Mouse (Mus musculus) hindbrain, embryonic 15.5 days (tissue): Measurements from ENCODE around the gene Fdxacb1. TPM values are rescaled to one million over a fixed set of nuclear protein-coding genes. Genes with fewer than 3 reads are reported as not detected.

Source experiments
- ATAC-seq: fragments of 200-750 bp; cut with Nextera tagmentation; 2 replicates; pipeline ENCODE4 v1.8.0; 2017; ENCODE audit warnings: low read depth, moderate number of reproducible peaks, moderate TSS enrichment; ENCODE audit not compliant: low FRiP score
- H3K27ac ChIP-seq: fragments of 300-500 bp; sonication (generic); replicated peaks from 2 replicates; pipeline ENCODE4 v1.5.1; 2015; ENCODE audit warnings: mild to moderate bottlenecking, inconsistent platforms
- H3K27me3 ChIP-seq: fragments of 300-500 bp; sonication (generic); 2 replicates; pipeline ENCODE4 v1.6.1; 2015; ENCODE audit warnings: control low read depth, inconsistent platforms
- H3K36me3 ChIP-seq: fragments of 300-500 bp; sonication (generic); 2 replicates; pipeline ENCODE4 v1.6.1; 2015; ENCODE audit warnings: control low read depth, inconsistent platforms
- H3K4me1 ChIP-seq: fragments of 300-500 bp; sonication (generic); replicated peaks from 2 replicates; pipeline ENCODE4 v1.6.1; 2015; ENCODE audit warnings: control low read depth, inconsistent platforms
- H3K4me2 ChIP-seq: fragments of 300-500 bp; sonication (generic); 2 replicates; pipeline ENCODE4 v1.6.1; 2015; ENCODE audit warnings: moderate library complexity, mild to moderate bottlenecking, inconsistent platforms
- H3K4me3 ChIP-seq: fragments of 300-500 bp; sonication (generic); 2 replicates; pipeline ENCODE4 v1.5.1; 2015; ENCODE audit warnings: mild to moderate bottlenecking, inconsistent platforms
- H3K9ac ChIP-seq: fragments of 300-500 bp; sonication (generic); 2 replicates; pipeline ENCODE4 v1.6.1; 2015; ENCODE audit warnings: inconsistent platforms
- H3K9me3 ChIP-seq: fragments of 300-500 bp; sonication (generic); 2 replicates; pipeline ENCODE4 v1.6.1; 2016; ENCODE audit warnings: control low read depth, inconsistent platforms
- WGBS: fragments of 180-500 bp; shearing (Covaris S2); methylation state at CpG from one replicate; pipeline ENCODE4 v1.1.7; 2015; 5-methylcytosine and 5-hydroxymethylcytosine counted together
- polyA plus RNA-seq: library from polyadenylated mRNA; unstranded; fragments of >200 nt; fragmentation: Nextera tagmentation; extraction: Ambion mirVana; gene quantifications from 2 replicates; pipeline ENCODE4 v1.2.1, GENCODE M21; 2015

The Fdxacb1 gene
- 11.1 and 11.3 TPM in 2 replicates for polyA plus RNA-seq

DNA sequence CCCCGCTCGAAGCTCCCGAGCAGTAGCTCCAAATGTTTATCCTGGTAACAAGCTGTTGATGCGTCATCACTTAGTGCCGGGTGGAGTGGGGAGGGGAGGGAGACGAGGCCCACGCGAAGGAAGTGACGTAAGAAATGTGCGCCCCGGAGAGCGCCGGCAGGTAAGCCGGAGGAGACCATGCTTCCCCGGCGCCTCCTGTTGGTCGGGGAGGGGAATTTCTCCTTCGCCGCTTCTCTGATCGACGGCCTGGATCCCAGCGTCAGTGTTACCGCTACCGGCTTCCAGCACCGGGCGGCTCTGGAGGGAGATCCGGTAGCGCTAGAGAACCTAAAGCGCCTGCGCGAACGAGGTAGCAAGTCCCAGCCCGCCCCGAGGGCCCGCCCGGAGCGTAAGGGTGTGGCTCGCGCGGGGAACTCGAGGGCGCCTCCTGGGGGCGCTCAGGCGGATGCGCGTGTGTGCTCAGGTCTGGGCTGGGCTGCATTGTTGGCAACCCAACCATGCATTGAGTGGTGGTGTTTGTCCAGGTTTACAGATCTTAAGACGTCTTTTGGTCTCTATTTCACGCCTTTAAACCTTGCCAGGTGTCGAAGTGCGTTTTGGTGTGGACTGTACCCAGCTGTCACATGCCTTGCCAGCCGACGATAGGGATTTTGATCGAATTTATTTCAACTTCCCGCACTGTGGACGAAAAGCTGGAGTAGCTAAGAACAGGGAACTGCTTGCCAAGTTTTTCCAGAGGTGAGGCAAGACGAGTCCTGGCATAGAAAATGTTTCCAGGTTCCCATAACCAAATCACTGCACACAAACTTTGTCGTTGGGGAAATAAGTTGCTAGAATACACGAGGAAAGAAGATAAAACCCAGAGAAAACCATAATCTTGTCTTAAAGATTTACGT is at the start of gene Fdxacb1:
Gene Fdxacb1, plus strand, starts transcription at position 130 of the 896 bp plus-strand sequence.
- 4% methylated on average over 58 of the region's 59 CpGs for WGBS
- Histone ChIP-seq H3K27ac (peak within 1 kb of the TSS; percentile 93), H3K9me3 (no peaks in the 10 kb centered on the region), H3K4me3 (peak within 1 kb of the TSS; percentile 70), H3K9ac (peak within 1 kb of the TSS; percentile 66), H3K4me1 (peaks cover 23% of the 10 kb centered on the region), H3K36me3 (0 out of 2 replicates have a peak, but pooled peaks cover 2% of the 10 kb centered on the region), H3K4me2 (peak within 1 kb of the TSS; percentile 93), H3K27me3 (no peaks in the 10 kb centered on the region)
- peak; percentile 95 for ATAC-seq

DNA sequence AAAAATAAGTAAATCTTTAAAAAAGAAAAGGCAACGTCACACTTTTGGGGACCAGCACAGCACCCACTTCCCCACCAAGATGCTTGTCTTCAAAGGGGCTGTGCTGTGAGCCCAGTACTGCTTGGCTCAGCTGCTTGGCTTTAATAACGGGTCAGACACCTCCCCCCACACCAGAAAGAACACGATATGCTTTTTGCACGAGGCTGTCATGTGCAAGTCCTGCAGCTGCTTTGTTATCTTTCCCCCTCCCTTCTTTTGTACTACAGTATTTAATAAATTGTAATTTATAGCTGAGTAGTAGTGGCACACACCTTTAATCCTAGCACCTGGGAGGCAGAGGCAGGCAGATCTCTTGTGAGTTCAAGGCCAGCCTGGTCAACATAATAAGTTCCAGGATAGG is 49.2 kb upstream of the Fdxacb1 start:
- ATAC-seq: no peak
- Histone ChIP-seq H3K36me3 (no peaks in the 10 kb centered on the region), H3K27ac (no peak overlapping the region)

GRCm38 (mm10) chr9:50721061-50721460 is 47.0 kb upstream of the Fdxacb1 start:
- H3K9me3 ChIP-seq: no peaks in the 10 kb centered on the region
- H3K27ac ChIP-seq: no peak overlapping the region
- H3K4me2 ChIP-seq: no peak overlapping the region
- ATAC-seq: no peak
- H3K4me3 ChIP-seq: no peak overlapping the region
- H3K4me1 ChIP-seq: peaks cover 42% of the 10 kb centered on the region
- H3K36me3 ChIP-seq: no peaks in the 10 kb centered on the region
- no peak overlapping the region for H3K9ac ChIP-seq
- H3K27me3 ChIP-seq: no peaks in the 10 kb centered on the region
- WGBS: 41% methylated on average over 12 of the region's 12 CpGs

More for the DNA sequence above, 49.2 kb upstream of the Fdxacb1 start:
- peaks cover 20% of the 10 kb centered on the region for H3K4me1 ChIP-seq
- H3K27me3 ChIP-seq: no peaks in the 10 kb centered on the region
- no peak overlapping the region for H3K4me3 ChIP-seq
- H3K9me3 ChIP-seq: no peaks in the 10 kb centered on the region
- WGBS: 84% methylated on average over 4 of the region's 4 CpGs
- H3K9ac ChIP-seq: no peak overlapping the region
- H3K4me2 ChIP-seq: no peak overlapping the region

GRCm38 (mm10) chr9:50722451-50722911 is 45.6 kb upstream of the Fdxacb1 start:
- Histone ChIP-seq H3K4me3 (no peak overlapping the region), H3K4me1 (peaks cover 56% of the 10 kb centered on the region)
- peak; percentile 43; the same call in 1 of the 2 replicates for ATAC-seq

GRCm38 (mm10) chr9:50723406-50723805 is 44.6 kb upstream of the Fdxacb1 start:
- Histone ChIP-seq H3K4me2 (peak overlapping the region; percentile 38), H3K27me3 (no peaks in the 10 kb centered on the region), H3K27ac (peak overlapping the region; percentile 59), H3K9me3 (no peaks in the 10 kb centered on the region), H3K4me1 (peaks cover 59% of the 10 kb centered on the region), H3K36me3 (no peaks in the 10 kb centered on the region), H3K9ac (no peak overlapping the region), H3K4me3 (no peak overlapping the region; the same call in 1 of the 2 replicates)
- no peak for ATAC-seq
- WGBS: 34% methylated on average over 7 of the region's 7 CpGs

More at GRCm38 (mm10) chr9:50722451-50722911, 45.6 kb upstream of the Fdxacb1 start:
- Histone ChIP-seq H3K27me3 (no peaks in the 10 kb centered on the region), H3K27ac (peak overlapping the region; percentile 59), H3K9ac (no peak overlapping the region), H3K4me2 (peak overlapping the region; percentile 38), H3K9me3 (no peaks in the 10 kb centered on the region), H3K36me3 (no peaks in the 10 kb centered on the region)
- 20% methylated on average over 8 of the region's 8 CpGs for WGBS

GRCm38 (mm10) chr9:50724147-50724546 is 43.9 kb upstream of the Fdxacb1 start:
- Histone ChIP-seq H3K9me3 (no peaks in the 10 kb centered on the region), H3K4me2 (peak overlapping the region; percentile 79), H3K36me3 (no peaks in the 10 kb centered on the region), H3K27me3 (no peaks in the 10 kb centered on the region), H3K4me3 (no peak overlapping the region), H3K27ac (peak overlapping the region; percentile 59), H3K4me1 (peaks cover 66% of the 10 kb centered on the region), H3K9ac (no peak overlapping the region)
- WGBS: 74% methylated on average over 2 of the region's 2 CpGs
- ATAC-seq: no peak

DNA sequence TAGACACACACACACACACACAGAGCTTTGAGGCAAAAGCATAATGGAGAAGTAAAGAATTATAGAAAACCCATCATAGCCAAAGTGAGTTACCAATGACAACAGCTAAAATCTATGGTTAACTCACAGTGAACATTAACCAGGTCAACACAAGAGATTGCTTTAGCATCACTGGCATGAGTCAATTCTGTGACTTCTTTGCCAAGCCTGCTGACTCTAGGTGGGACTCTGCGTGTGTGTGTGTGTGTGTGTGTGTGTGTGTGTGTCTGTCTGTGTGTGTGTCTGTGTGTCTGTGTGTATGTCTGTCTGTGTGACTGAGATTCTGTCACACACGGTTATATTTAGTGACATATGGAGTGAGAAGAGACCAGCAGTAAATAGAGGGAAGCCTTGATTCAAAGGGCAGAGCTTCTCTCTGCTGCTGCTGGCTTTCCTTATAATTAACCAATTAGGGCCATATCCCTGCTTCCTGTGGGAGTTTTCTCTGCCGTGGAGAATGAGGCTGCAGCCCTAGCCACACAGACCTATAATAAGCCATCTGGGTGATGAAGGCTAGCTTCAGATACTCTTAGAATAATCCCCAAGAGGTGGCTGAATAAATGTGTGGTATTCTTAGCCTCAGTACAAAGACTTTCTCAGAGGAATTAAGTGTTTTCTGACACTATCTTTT is 43.2 kb upstream of the Fdxacb1 start:
- 31% methylated on average over 3 of the region's 3 CpGs for WGBS
- peak overlapping the region; percentile 79 for H3K4me2 ChIP-seq
- ATAC-seq: no peak
- H3K36me3 ChIP-seq: no peaks in the 10 kb centered on the region
- peak overlapping the region; percentile 43 for H3K27ac ChIP-seq
- no peak overlapping the region for H3K4me3 ChIP-seq
- H3K27me3 ChIP-seq: no peaks in the 10 kb centered on the region
- peaks cover 66% of the 10 kb centered on the region for H3K4me1 ChIP-seq
- no peaks in the 10 kb centered on the region for H3K9me3 ChIP-seq
- H3K9ac ChIP-seq: no peak overlapping the region

DNA sequence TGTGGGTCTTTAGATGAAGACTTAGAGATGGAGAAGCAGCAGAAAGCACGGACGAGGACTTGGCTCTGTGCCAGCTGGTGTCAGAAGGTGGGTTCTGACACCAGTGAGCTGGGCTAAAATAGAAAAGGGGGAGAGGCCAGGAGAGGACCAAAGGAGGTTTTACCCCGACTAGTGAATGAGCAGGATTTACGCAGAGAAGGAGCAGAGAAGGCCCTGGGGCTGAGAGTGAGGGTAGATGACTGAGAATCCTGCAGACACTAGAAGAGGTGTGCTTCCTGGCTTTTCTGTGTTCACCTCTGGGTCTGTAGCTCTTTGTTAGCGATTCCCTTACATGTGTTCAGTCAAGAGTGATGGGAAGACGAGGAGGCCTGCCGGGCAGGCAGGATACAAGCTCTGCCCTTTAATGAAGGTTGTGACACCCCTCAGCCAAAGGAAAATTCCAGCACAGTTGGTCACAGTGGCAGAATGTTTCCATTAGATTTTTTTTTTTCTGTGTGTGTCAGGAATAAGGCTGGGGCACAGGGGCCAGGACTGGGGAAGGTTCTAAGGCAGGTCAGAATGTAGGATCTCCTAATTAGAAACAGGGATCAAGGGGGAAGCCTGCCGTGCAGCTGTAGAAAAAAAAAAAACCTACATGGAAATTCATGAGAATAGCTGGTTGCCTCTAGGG is 42.0 kb upstream of the Fdxacb1 start:
- Histone ChIP-seq H3K9ac (no peak overlapping the region; the same call in 1 of the 2 replicates), H3K4me2 (peak overlapping the region; percentile 79), H3K4me1 (peaks cover 66% of the 10 kb centered on the region), H3K27me3 (no peaks in the 10 kb centered on the region), H3K27ac (peak overlapping the region; percentile 90), H3K4me3 (peak overlapping the region; percentile 61), H3K36me3 (no peaks in the 10 kb centered on the region), H3K9me3 (no peaks in the 10 kb centered on the region)
- WGBS: 22% methylated on average over 8 of the region's 8 CpGs
- no peak for ATAC-seq

DNA sequence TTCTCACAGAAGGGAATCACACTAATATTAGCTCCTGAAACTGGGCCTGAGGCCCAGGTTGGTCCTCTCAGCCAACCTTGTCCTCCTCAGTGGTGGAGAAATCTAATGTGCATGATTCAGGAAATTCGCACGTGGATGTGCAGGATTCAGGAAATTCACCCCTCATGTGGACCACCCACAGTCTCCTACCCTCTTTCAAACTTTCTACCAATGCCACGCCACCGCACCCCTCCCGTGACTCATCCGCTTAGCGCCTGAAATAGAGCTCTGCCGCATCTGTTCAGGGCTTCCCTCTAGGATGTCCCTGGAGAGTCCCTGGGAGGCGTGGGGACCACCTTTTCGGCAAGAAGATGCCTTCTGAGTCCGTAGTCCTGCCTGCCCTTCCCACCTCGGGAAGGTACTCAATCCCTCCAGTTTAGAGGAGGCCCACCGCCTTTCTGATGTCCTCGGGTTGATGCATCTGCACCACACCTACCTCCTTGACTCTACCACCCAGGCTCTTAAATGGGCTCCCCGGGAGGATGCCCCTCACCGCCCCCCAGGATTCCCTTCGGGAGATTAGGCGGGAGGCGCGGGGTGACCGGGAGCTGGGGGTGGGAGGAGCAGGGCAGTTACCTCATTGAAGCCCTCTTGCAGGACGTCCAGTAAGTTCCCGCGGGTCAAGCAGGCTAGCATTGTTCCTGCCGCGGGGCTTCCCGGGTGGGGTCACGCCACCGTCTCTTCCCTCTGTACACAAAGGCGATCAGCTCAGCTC is 40.7 kb upstream of the Fdxacb1 start:
- H3K9me3 ChIP-seq: no peaks in the 10 kb centered on the region
- no peaks in the 10 kb centered on the region for H3K36me3 ChIP-seq
- H3K4me2 ChIP-seq: peak overlapping the region; percentile 79
- no peaks in the 10 kb centered on the region for H3K27me3 ChIP-seq
- WGBS: 1% methylated on average over 30 of the region's 30 CpGs
- H3K4me3 ChIP-seq: peak overlapping the region; percentile 61
- no peak; the same call in 1 of the 2 replicates for ATAC-seq
- peak overlapping the region; percentile 67 for H3K9ac ChIP-seq
- H3K27ac ChIP-seq: peak overlapping the region; percentile 90
- peaks cover 61% of the 10 kb centered on the region for H3K4me1 ChIP-seq

GRCm38 (mm10) chr9:50727925-50728651 is 39.9 kb upstream of the Fdxacb1 start:
- peaks cover 55% of the 10 kb centered on the region for H3K4me1 ChIP-seq
- H3K4me2 ChIP-seq: peak overlapping the region; percentile 79

More at GRCm38 (mm10) chr9:50727925-50728651, 39.9 kb upstream of the Fdxacb1 start:
- peak overlapping the region; percentile 61 for H3K4me3 ChIP-seq
- peak; percentile 97 for ATAC-seq
- H3K27ac ChIP-seq: peak overlapping the region; percentile 90
- H3K9me3 ChIP-seq: no peaks in the 10 kb centered on the region
- under 1% methylated on average over 45 of the region's 45 CpGs for WGBS
- peak overlapping the region; percentile 67 for H3K9ac ChIP-seq
- no peaks in the 10 kb centered on the region for H3K27me3 ChIP-seq
- H3K36me3 ChIP-seq: no peaks in the 10 kb centered on the region
